Comparison of ENCODE assay signal across 9 mouse cellular contexts in genomic region chrX:142305010-142305868, GRCm38 (mm10). TPM values are rescaled to one million over a fixed set of nuclear protein-coding genes. Genes with fewer than 3 reads are reported as not detected.
DNase-seq lines count a peak whose midpoint lies in the region; ATAC-seq lines count a peak whose summit lies in the region.
"Had no signal": no experiment of that assay in that cellular context is flagged by ENCODE, and none has a peak within 500 bp of the region (broad histone marks: within the 10 kb centered on the region; RNA-seq: fewer than 3 reads in every experiment).

No protein-coding gene starts in this region.

- no peak for DNase-seq in kidney, postnatal 25 days
- peak; percentile 27 for DNase-seq in embryo, embryonic 10 days (ENCODE audit: low spot score)
- DNase-seq in hindbrain, embryonic 10.5 days (ENCODE audit: low spot score), result peak; percentile 21
- no peak for DNase-seq in thymus, postnatal 36 days
- DNase-seq in ovary, postnatal 14 days (ENCODE audit: low spot score), result no peak
- no peak for DNase-seq in right cerebral cortex, adult 18-20 months

- peak overlapping the region; percentile 56 for H3K4me2 ChIP-seq in kidney, embryonic 16.5 days (replicated peaks; ENCODE audit: low read depth, low read length)
- H3K4me2 ChIP-seq in liver, embryonic 15.5 days, result peak overlapping the region; percentile 25

- peak overlapping the region; percentile 44 for H3K9ac ChIP-seq in kidney, embryonic 16.5 days (replicated peaks; ENCODE audit: low read length)
- H3K9ac ChIP-seq in liver, embryonic 15.5 days, result no peak overlapping the region

- WGBS in kidney, embryonic 16.5 days, result 29% methylated on average over 34 of the region's 35 CpGs
- WGBS in hindbrain, embryonic 10.5 days, result 33% methylated on average over 35 of the region's 35 CpGs
- WGBS in liver, embryonic 15.5 days (ENCODE audit: insufficient replicate concordance), result 29% methylated on average over 35 of the region's 35 CpGs

- no peaks in the 10 kb centered on the region for H3K36me3 ChIP-seq in kidney, embryonic 16.5 days (ENCODE audit: insufficient read depth, low read length)
- H3K36me3 ChIP-seq in hindbrain, embryonic 10.5 days, result no peaks in the 10 kb centered on the region
- no peaks in the 10 kb centered on the region for H3K36me3 ChIP-seq in liver, embryonic 15.5 days (replicated peaks)

- H3K27ac ChIP-seq in kidney, embryonic 16.5 days (ENCODE audit: low read length), result no peak overlapping the region
- H3K27ac ChIP-seq in hindbrain, embryonic 10.5 days, result peak overlapping the region; percentile 73
- no peak overlapping the region for H3K27ac ChIP-seq in liver, embryonic 15.5 days (replicated peaks)

- peak; percentile 69 for ATAC-seq in kidney, embryonic 16.5 days (ENCODE audit: low FRiP score, low TSS enrichment)
- ATAC-seq in liver, embryonic 15.5 days (ENCODE audit: insufficient read depth), result no peak

- H3K27me3 ChIP-seq in kidney, embryonic 16.5 days (ENCODE audit: insufficient read depth, low read length), result peaks cover 32% of the 10 kb centered on the region
- H3K27me3 ChIP-seq in hindbrain, embryonic 10.5 days (ENCODE audit: insufficient read depth, poor library complexity, severe bottlenecking), result peaks cover 84% of the 10 kb centered on the region
- H3K27me3 ChIP-seq in liver, embryonic 15.5 days, result peaks cover 64% of the 10 kb centered on the region

- H3K9me3 ChIP-seq in kidney, embryonic 16.5 days (ENCODE audit: low read length), result no peaks in the 10 kb centered on the region
- H3K9me3 ChIP-seq in hindbrain, embryonic 10.5 days, result no peaks in the 10 kb centered on the region
- no peaks in the 10 kb centered on the region for H3K9me3 ChIP-seq in liver, embryonic 15.5 days (replicated peaks)

- peak overlapping the region; percentile 36 for H3K4me3 ChIP-seq in kidney, embryonic 16.5 days (ENCODE audit: low read length)
- H3K4me3 ChIP-seq in hindbrain, embryonic 10.5 days, result peak overlapping the region; percentile 48
- no peak overlapping the region for H3K4me3 ChIP-seq in liver, embryonic 15.5 days (replicated peaks)

- peaks cover 2% of the 10 kb centered on the region; the same call in 1 of the 2 replicates for H3K4me1 ChIP-seq in kidney, embryonic 16.5 days (ENCODE audit: insufficient read depth, low read length)
- H3K4me1 ChIP-seq in hindbrain, embryonic 10.5 days (replicated peaks), result peaks cover 15% of the 10 kb centered on the region
- H3K4me1 ChIP-seq in liver, embryonic 15.5 days (replicated peaks), result no peaks in the 10 kb centered on the region

RNA-seq across cellular contexts. Expression of gene Kcne1l, which starts 0.9 kb away (rescaled TPM):
- 21.6 and 22.3 TPM in 2 replicates for polyA plus RNA-seq in kidney, embryonic 16.5 days (2015; fragmentation: Nextera tagmentation; extraction: Ambion mirVana)
- polyA plus RNA-seq in hindbrain, embryonic 10.5 days (2016; fragmentation: Nextera tagmentation; extraction: Ambion mirVana), result 18.2 and 23.1 TPM in 2 replicates
- polyA plus RNA-seq in liver, embryonic 15.5 days (2015; fragmentation: Nextera tagmentation; extraction: Ambion mirVana), result 1.0 and 1.3 TPM in 2 replicates
- polyA plus RNA-seq: small intestine, adult 2 months had no signal

Comparison
In these comparisons a context has a peak if more than half of its experiments do, and no peak if none do; other contexts are left out.
1. DNase-seq: peak in embryo, embryonic 10 days (single experiment) and hindbrain, embryonic 10.5 days (single experiment); none in kidney, postnatal 25 days (0 of 2), thymus, postnatal 36 days (0 of 2), ovary, postnatal 14 days (single experiment) and right cerebral cortex, adult 18-20 months (single experiment).